Mouse (Mus musculus): ENCODE measurements around the gene Scn2a. TPM values are rescaled to one million over a fixed set of nuclear protein-coding genes. Genes with fewer than 3 reads are reported as not detected.

Scn2a gene
- under 1 TPM; 0.21 to 0.41 TPM for total RNA-seq (2021)

DNA sequence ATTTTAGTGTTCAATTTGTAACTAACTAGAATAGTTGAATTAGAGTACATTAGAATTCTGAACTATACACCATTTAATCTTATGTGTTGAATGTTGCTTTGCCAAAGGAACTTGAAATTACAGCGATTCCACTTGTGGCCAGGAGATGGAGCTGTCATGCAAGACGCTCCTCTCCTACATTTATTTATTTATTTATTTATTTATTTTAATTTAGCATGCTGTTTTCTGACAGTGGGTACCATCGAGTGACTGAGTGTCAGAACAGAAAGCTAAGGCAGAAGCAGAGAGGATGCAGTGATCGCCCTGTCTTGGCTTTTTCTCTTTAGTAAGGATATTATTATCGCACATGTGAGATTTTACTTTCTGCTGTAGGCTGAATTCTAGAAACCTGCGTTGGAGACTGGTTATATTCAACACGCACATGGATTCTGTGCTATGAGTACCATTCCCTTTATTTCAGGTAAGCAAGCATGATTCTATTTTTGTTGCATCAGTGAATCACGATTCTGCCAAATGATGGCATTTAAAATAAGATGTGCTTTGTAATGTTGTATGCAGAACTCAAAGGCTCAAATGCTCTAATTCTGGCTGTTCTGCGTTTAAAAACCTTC, at the start of gene Scn2a:
Scn2a (plus strand) TSS at position 216 of the 611 bp plus-strand sequence.
- DNase-seq: peak; percentile 40

DNA sequence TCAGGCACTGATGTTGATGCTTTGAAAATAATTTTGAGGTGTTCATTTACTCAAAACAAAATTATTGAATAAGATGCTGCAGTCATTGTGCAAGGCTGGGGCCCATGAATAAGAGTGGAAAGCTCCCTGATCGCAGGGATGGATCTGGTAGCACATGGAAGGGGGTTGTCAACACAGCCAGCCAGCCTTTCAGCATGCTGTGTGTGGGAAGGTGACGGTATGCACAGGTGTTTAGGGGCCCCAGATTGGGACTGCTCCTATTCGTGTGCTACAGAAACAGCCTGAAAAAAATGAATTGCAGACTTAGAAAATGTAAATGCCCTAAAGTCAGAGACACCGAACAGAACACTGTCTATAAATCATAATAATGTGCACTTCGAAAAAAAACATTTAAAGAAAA, 32.9 kb upstream of the Scn2a start:
- DNase-seq: no peak

DNA sequence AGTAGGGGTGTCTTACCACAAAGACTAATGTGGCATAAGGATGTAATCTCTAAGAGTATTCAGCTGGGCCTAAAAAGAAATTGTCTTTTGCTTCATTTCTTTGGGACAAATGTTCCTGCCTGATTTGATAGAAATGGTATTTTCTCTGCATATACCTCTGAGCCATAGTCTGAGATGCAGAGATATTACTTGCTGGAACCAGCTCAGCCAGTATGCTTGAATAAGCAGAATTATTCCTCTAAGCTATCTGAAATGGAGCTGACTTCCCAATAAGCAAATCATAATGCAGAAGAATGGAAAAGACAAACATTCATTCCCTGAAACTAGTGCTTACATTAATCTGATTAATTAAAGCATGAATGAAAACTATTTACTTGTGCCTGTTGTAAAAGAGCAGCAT, 12.8 kb upstream of the Scn2a start:
- DNase-seq: no peak

DNA sequence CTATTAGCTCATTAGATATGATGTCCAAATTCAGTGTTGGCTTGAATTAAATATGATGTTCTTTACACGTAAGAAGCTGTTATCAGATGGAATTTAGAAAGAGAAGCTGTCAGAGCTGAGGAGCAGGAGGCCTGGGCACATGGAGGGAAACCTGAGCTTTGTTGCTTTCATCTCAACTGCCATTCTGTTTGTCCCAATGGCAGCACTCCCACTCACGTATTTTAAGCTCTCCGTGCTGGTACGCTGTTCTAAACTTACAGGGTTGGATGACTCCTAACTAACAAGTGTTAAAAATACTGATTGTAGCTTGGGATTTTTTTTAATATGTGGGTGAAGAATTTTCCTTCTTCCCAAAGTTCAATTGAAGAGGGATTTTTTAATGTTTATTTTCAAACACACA, 8.7 kb upstream of the Scn2a start:
- no peak for DNase-seq

DNA sequence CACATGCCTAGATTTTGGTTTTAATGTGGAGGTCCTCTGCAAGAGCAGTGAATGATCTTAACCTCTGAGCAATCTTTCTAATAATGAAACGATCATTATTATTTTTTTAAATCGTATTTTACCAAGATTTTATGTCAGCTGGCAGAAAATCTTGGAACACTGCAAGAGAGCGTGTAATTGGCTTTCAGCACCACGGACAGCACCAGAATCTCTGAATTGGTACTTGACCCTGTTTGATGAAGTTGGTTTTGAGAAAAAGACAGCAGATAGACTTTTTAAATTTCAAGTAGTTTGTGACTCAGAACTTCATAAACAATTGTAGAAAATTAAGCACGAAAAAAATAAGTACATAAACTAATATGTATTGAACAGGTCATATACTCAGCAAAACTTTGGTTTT, 790 bp upstream of the Scn2a start:
- DNase-seq: peak; percentile 57

DNA sequence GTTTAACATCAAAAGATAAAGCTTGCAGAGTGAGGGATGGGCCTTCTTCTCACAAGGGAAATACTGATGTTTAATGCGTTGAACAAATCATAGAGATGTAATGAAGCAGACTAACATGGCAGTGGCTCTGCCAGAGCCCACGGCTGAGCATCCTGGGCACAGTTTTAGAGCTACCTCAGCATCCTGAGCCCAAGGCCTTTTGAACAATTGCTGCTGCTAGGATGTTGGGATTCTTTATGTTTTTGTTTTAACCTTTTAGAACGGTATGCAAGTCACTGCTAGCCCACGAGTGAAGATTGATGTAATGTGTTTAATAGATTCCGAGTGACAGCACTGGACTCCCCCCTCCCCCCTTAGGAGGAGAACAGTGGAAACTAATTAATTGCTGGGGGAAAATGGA, 683 bp downstream of the Scn2a start:
- DNase-seq: no peak

DNA sequence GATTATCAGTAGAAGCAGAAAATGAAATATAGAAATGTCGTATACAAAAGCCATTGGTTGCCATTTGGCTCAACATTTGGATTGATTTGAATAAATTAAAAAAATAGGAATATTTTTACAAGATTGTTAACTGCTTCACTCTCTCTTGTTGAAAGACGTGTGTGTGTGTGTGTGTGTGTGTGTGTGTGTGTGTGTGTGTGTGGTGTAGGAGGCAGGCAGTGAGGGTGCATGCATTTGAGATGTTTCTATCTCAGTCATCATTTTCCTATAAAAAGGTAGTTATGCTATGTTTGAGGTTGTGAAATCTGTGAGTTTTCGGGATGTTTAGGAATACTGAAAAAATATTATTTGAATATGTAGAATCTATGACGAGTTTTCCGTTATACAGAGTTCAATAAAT, 1.3 kb downstream of the Scn2a start:
- no peak for DNase-seq

DNA sequence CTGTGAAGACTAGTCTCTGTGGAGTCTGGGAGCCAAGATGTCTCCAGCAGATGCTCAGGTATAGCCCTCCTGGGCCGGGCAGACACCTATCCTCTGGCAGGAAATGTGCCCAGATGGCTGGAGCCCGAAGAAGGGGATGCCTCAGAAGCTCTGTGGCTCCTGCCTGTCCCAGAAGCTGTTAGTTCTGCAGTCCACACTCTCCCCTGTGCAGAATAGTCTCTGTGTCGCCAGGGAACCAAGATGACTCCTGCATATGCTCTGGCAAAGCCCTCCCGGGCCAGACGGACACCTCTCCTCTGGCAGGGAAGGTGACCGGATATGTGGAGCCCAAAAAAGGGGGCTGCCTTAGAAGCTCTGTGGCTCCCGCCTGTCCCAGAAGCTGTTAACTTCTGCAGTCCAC, 32.1 kb downstream of the Scn2a start:
- DNase-seq: no peak

DNA sequence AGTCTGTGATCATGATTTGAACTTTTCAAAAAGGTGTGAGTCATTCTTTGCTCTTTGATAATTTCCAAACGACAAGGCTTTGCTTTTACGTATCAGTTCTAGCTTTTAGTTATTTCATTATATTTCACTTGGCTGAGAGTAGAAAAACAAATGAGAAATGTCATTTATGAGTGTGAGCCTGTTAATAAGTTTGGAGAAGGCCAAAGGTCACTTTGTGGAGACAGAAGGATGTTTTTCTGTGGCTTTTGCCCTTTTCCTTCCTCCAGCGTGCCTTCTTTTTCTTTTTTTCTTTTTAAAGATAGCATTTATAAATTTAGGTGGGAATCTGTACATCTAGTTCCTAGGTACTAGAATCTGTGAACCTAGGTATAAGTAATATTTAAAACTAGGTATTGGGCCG, 36.5 kb downstream of the Scn2a start:
- DNase-seq: no peak

DNA sequence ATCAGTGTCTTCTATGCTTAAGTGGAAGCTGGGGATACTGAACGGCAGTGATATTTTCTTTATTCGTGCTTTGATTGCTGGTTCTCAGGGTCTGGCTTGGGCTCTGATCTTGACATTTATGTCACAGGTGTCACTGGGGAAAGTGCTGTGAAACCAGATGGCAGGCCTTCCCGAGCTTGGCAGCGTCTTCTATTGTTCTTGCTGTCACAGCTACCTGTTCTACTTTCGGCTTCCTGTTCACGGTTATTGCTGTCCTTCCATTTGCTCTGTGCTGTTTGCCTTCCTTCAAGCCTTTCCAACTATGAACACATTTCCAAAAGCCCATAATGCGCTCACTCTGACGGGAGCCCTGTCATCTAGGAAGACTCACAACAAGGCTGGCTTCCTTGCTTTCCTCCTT, 37.9 kb downstream of the Scn2a start:
- DNase-seq: no peak

DNA sequence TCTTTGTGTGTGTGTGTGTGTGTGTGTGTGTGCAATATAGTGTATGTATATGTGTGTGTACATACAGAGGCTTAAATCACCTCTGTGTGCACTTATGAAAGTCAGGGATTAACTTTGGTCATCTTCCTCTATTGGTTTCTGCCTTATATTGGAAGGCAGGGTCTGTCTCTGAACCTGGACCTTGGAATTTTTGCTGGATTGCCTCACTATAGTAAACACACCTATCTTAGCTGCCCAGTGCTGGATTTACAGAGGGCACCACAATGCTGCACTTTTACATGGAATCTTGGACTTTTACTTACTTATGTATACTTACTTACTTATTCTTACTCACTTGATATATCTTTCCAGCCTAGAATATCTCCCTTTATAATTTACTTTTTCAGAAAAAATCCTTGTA, 43.3 kb downstream of the Scn2a start:
- no peak for DNase-seq

DNA sequence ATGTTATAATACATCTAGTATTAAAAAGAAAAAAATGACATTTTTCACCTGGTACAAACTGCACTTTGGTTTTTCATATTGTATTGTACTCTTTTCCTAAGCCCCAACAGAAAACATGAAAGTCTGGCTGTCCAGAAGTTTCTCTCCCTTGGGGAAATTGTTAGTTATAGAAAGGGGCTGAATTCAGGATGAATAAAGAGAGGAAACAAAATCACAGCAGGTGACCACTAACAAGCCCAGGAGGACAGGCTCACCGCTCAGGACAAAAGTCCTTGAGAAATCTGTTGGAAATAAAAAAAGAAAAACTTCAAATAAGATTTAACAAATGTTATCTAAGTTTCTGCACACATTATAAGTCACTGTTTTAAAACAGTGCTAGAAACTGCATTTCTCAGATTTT, 43.9 kb downstream of the Scn2a start:
- DNase-seq: no peak

DNA sequence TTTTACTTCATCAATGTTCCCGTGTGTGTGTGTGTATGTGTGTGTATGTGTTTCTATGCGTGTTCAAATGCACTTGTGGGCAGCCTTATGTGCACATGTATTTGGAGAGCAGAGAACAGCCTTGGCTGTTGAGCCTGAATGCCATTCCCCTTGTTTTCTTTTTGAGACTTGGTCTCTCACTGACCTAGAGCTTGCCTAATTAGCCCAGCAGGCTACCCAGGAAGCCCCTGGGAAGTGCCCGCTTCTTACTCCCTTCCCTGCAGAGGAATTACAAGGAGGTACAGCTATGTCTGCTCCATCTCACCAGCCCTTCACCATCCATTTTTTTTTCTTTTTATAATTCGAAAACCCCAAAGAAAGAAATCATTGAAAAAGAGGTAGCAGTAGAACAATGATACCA, 44.6 kb downstream of the Scn2a start:
- DNase-seq: no peak

DNA sequence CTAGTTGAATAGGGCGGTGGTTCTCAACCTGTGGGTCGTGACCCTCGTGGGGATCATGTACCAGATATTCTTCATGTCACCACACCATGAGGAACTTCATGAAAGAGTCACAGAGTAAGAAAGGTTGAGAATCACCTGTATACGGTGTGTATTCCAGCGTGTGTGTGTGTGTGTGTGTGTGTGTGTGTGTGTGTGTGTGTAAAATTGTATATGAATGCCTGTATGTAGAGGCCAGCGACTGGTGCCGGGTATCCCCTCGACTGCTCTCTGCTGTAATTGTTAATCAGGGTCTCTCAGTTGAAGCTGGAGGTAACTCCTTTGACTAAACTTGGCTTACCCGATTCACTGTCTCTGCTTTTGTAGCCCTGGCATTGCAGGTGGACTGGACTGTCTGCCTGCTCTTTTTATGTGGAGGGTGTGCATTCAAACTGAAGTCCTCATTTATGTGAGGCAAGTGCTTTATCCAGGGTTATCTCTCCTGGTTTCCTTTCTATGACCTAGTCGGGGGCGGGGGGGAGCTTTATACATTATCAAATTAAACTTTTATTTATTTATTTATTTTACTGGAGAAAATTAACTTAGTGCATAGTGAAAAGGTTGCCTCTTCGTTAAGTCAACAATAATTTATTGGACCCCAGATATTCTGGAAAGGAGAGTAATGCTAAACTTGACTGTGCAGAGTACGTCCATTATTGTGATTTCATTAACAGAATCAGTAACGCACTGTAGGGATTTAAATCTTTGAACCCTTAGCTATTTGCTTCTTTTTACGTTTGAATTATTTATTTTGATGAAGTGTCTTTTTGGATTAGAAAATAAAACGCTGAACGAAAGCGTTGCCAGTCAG, 47.2 kb downstream of the Scn2a start:
- no peak for DNase-seq

DNA sequence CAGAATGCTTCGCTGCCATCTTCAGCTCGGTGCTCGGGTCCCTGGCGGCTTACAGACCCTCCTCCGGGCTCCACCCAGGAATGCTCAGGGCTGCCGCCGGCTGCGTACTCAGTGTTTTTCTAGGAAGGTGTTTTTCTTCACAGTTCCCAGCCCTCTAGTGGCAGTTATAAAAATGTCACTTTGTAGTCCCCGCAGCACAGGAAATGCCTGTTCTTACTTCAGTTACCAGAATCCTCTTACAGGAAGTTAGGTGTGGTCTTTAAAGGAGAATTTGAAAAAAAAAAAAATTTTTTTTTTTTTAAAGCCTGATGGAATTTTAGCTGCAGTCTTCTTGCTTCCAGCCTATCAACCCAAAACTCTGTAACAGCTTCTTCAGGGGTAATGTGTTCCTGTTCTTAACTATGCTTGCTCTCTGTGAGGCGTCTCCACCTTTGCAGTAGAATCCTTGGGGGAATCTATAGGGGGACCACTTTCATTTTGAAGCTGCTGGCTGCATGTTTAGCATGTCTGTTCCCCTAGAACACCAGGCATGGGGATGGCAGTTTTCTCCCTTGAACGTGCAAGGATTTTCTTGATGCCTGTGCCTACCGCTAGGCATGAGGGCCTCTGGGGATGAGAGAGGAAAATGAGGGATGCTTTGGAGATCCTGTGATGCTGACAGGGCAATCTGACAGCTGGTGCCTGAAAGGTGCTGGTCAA, 48.0 kb downstream of the Scn2a start:
- peak; percentile 66 for DNase-seq

DNA sequence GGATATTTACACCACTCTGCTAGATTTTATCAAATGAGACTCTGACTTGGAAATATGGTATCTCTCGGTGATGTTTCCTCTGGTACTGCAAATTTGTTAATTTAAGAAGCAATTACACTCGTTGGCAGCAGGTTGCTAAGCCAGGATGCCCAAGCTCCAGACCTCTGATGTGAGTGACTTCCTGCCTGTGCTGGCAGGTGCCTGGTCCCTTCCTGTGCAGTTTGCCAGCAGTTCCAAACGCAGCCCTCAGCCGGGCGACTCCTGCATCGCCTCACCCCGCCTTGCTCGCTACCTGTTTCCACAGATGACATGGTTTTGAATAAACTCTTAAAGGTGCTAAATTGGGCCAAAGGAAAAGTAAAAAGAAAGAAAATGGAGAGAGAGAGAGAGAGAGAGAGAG, 49.0 kb downstream of the Scn2a start:
- DNase-seq: peak; percentile 9

DNA sequence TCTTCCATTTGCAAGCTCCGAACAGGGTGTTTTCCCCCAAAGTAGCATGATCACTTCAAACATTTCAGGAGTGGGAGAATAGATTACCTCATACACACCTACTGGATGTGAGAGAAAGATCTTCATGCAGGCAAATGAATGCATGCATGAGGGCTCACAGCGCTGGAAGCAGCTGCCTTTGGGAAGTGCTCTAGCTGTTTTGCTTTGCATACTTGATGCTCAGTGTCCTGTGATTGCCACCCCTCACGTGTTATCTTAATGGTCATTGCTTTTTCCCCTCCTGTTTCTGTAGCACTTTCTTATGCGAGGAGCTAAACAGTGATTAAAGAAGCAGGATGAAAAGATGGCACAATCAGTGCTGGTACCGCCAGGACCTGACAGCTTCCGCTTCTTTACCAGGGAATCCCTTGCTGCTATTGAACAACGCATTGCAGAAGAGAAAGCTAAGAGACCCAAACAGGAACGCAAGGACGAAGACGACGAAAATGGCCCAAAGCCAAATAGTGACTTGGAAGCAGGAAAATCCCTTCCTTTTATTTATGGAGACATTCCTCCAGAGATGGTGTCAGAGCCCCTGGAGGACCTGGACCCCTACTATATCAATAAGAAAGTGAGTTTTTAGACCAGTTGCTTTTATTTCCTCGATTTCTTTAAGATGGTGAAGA, 49.7 kb downstream of the Scn2a start:
- DNase-seq: no peak

DNA sequence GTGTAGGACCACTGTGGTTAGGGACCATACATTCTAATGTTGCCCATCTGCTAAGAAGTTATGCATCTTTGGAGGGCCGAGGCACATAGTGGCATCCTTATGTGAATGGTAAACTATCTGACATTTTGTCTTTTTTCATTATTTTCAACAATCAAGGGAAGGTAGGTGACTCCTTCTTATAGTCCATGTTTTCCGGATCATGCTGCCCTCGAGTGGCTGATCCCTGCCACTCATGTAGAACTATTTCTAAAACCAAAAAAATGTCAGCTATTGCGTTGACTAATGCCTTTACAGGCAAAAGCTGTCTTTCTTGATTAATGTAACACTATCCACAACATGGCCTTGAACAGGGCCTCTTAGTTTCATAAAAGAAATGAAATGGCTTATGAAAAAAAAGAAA, 59.0 kb downstream of the Scn2a start:
- DNase-seq: no peak

DNA sequence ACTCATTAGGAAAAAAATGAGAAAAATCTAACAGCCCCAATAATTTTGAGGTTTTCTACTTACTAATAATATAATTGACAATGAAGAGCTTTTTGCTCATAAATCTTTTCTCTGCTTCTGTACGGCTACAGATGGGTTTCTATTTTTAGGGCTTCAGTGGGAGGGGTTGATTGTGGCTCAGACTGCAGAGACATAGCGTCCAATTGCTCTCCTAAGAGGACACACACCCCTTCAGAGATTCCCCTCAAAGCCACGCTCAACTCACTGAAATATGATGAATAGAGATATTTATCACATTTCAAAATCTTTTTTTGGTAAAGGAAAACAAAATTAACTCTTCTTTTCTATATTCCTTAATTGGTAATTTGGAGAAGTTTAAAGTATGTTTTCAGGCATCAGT, 64.6 kb downstream of the Scn2a start:
- DNase-seq: no peak

DNA sequence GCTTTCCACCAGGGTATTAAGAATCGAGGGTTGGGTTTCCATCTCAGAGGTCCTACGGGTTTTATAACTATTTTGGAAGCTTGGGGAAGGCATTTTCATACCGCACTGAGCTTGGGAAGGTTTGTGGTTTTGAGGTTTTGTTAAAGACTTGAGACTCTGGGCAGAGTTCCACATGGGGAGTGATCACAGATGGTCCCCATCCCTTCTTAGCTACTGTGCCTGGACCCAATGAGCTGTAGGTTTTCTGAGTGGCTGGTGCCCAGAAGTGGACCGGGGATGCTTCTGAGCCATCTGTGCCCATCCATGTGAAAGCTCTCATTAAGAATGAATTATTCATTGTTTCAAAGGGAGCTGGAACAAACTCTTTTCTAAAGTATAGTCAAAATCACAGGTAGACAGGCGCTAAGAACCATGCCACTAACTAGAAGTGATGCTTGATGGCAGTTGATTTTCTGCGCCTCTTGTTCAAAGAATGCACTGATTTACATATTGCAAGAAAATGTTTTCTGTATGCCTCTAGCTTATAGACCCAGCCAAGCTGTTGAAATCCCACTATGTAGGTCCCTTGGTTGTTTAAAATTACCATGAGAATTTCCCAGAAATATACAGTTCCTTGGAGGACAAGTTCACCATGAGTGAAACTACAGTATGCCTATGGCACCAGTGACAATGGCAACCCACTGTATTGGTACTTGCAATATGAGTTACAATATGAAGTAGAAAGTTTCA, 70.0 kb downstream of the Scn2a start:
- DNase-seq: no peak

DNA sequence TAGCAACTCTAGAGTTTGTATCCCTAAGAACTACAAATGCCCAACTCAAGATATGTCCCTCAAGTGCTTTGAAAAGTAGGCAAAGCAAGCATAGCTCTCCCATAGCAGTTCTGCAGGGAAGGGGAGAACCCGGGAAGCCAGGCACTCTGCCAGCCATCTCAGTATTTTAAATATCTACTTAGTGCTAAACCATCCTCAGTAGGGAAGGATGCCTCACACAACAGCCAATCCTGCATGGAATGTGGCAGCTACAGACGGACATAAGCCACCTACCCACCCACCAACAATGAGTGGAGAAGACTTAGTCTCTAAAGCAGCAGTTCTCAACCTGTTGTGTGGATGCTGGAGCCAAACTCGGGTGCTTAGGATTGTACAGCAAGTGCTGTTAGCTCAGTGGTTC, 73.9 kb downstream of the Scn2a start:
- DNase-seq: no peak

DNA sequence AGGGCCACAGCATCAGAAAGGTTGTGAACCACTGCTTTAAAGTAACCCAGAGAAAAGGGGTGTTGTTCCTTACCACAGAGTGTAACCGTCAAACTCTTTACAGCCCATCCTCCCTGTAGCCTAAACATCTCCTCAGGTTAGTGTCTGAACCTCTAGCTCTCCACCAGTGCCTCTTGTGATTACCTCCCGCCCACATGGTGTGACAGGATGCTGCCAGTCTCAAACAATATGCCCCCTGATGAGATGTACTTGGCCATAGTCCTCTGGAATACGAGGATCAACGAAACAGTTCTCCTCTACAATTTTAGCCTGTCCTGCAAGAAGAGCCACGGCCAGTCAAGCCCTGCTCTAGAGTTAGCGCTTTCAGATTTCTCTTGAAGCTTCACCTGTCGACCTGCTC, 74.5 kb downstream of the Scn2a start:
- no peak for DNase-seq

DNA sequence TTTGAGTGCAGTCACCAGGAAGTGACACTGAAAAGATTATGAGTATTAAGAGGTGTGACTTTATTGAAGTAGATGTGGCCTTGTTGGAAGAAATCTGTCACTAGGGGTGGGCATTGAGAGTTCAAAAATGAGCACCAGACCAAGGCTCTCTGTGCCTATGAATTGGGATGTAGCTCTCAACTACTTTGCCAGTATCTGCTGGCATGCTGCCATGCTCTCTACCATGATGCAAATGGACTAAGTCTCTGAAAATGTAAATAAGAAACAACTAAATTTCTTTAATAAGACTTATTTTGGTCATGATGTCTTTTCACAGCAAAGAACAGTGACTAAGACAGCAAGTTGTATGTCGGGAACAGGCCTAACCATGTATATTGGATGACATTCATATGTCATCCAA, 79.7 kb downstream of the Scn2a start:
- DNase-seq: no peak

All from heart, postnatal 4 days (tissue).